ENCODE assay signal across 8 mouse cellular contexts in genomic region chrX:163908003-163908336, GRCm38 (mm10). TPM values are rescaled to one million over a fixed set of nuclear protein-coding genes. Genes with fewer than 3 reads are reported as not detected.
DNase-seq lines count a peak whose midpoint lies in the region; ATAC-seq lines count a peak whose summit lies in the region.

No protein-coding gene starts in this region.

- H3K4me2 ChIP-seq in lung, embryonic 16.5 days (ENCODE audit: low read depth, low read length) = peak overlapping the region; percentile 65
- H3K4me2 ChIP-seq in liver, embryonic 12.5 days = peak overlapping the region; percentile 91
- peak overlapping the region; percentile 45 for H3K4me2 ChIP-seq in stomach, embryonic 14.5 days (replicated peaks; ENCODE audit: low read depth, low read length)

- no peak for DNase-seq in lung, adult 18-20 months
- DNase-seq in forebrain, embryonic 10.5 days (ENCODE audit: extremely low spot score, low spot score) = no peak
- no peak for DNase-seq in urinary bladder, postnatal 25 days (ENCODE audit: low spot score)
- DNase-seq in embryo, embryonic 10.5 days (ENCODE audit: low spot score) = no peak
- DNase-seq in T-cell, adult 2 months (ENCODE audit: low spot score) = no peak

- no peak overlapping the region for H3K27ac ChIP-seq in lung, embryonic 16.5 days (ENCODE audit: low read length)
- H3K27ac ChIP-seq in forebrain, embryonic 10.5 days = peak overlapping the region; percentile 91
- H3K27ac ChIP-seq in liver, embryonic 12.5 days = 0 out of 2 replicates have a peak overlapping the region, but pooled peaks have one; percentile 81
- H3K27ac ChIP-seq in stomach, embryonic 14.5 days (ENCODE audit: low read length) = no peak overlapping the region

- no peaks in the 10 kb centered on the region for H3K9me3 ChIP-seq in lung, embryonic 16.5 days (ENCODE audit: control insufficient read depth, low read length)
- H3K9me3 ChIP-seq in forebrain, embryonic 10.5 days = no peaks in the 10 kb centered on the region
- H3K9me3 ChIP-seq in liver, embryonic 12.5 days (replicated peaks) = no peaks in the 10 kb centered on the region
- H3K9me3 ChIP-seq in stomach, embryonic 14.5 days (ENCODE audit: control insufficient read depth, low read depth, low read length) = no peaks in the 10 kb centered on the region

- peak overlapping the region; percentile 67 for H3K4me3 ChIP-seq in lung, embryonic 16.5 days (ENCODE audit: low read length)
- H3K4me3 ChIP-seq in forebrain, embryonic 10.5 days = peak overlapping the region; percentile 68
- peak overlapping the region; percentile 69 for H3K4me3 ChIP-seq in liver, embryonic 12.5 days
- H3K4me3 ChIP-seq in stomach, embryonic 14.5 days (ENCODE audit: low read depth, low read length) = peak overlapping the region; percentile 46

- WGBS in lung, embryonic 16.5 days = 30% methylated on average over 8 of the region's 8 CpGs
- 33% methylated on average over 8 of the region's 8 CpGs for WGBS in forebrain, embryonic 10.5 days
- WGBS in liver, embryonic 12.5 days (ENCODE audit: insufficient replicate concordance) = 15% methylated on average over 8 of the region's 8 CpGs
- WGBS in stomach, embryonic 14.5 days = 27% methylated on average over 8 of the region's 8 CpGs

- no peaks in the 10 kb centered on the region for H3K4me1 ChIP-seq in lung, embryonic 16.5 days (replicated peaks; ENCODE audit: control insufficient read depth, insufficient read depth, low read length)
- H3K4me1 ChIP-seq in forebrain, embryonic 10.5 days = no peaks in the 10 kb centered on the region
- no peaks in the 10 kb centered on the region; the same call in 1 of the 2 replicates for H3K4me1 ChIP-seq in liver, embryonic 12.5 days
- H3K4me1 ChIP-seq in stomach, embryonic 14.5 days (ENCODE audit: control insufficient read depth, insufficient read depth, low read length) = no peaks in the 10 kb centered on the region

- no peak for ATAC-seq in lung, embryonic 16.5 days (ENCODE audit: low read depth)
- ATAC-seq in liver, embryonic 12.5 days = no peak
- no peak for ATAC-seq in stomach, embryonic 14.5 days (ENCODE audit: insufficient number of reproducible peaks, insufficient read depth, low FRiP score, low read depth)

- H3K36me3 ChIP-seq in lung, embryonic 16.5 days (ENCODE audit: control insufficient read depth, insufficient read depth, low read length) = no peaks in the 10 kb centered on the region
- no peaks in the 10 kb centered on the region for H3K36me3 ChIP-seq in forebrain, embryonic 10.5 days (replicated peaks)
- no peaks in the 10 kb centered on the region for H3K36me3 ChIP-seq in liver, embryonic 12.5 days
- no peaks in the 10 kb centered on the region for H3K36me3 ChIP-seq in stomach, embryonic 14.5 days (ENCODE audit: control insufficient read depth, insufficient read depth, low read length)

- H3K27me3 ChIP-seq in lung, embryonic 16.5 days (ENCODE audit: control insufficient read depth, insufficient read depth, low read depth, low read length) = no peaks in the 10 kb centered on the region
- peaks cover 65% of the 10 kb centered on the region for H3K27me3 ChIP-seq in forebrain, embryonic 10.5 days (ENCODE audit: poor library complexity, severe bottlenecking)
- H3K27me3 ChIP-seq in liver, embryonic 12.5 days (replicated peaks) = peaks cover 24% of the 10 kb centered on the region
- H3K27me3 ChIP-seq in stomach, embryonic 14.5 days (ENCODE audit: control insufficient read depth, insufficient read depth, low read length) = no peaks in the 10 kb centered on the region

- H3K9ac ChIP-seq in lung, embryonic 16.5 days (ENCODE audit: low read length) = peak overlapping the region; percentile 75
- H3K9ac ChIP-seq in liver, embryonic 12.5 days = peak overlapping the region; percentile 76
- H3K9ac ChIP-seq in stomach, embryonic 14.5 days (replicated peaks; ENCODE audit: low read depth, low read length) = 0 out of 2 replicates have a peak overlapping the region, but pooled peaks have one; percentile 25

RNA-seq across cellular contexts. Expression of gene Ap1s2, which starts 0.8 kb away (rescaled TPM):
- polyA plus RNA-seq in lung, embryonic 16.5 days (2015; fragmentation: Nextera tagmentation; extraction: Ambion mirVana) = 25.5 and 27.5 TPM in 2 replicates
- polyA plus RNA-seq in forebrain, embryonic 10.5 days (2016; fragmentation: Nextera tagmentation; extraction: Ambion mirVana) = 19.8 and 22.8 TPM in 2 replicates
- polyA plus RNA-seq in liver, embryonic 12.5 days (2016; fragmentation: Nextera tagmentation; extraction: Ambion mirVana) = 6.0 and 6.2 TPM in 2 replicates
- 21.3 and 23.6 TPM in 2 replicates for polyA plus RNA-seq in stomach, embryonic 14.5 days (2014; fragmentation: Nextera tagmentation; extraction: Ambion mirVana)

RNA-seq across cellular contexts. Expression of gene Zrsr2, which starts 50.5 kb away (rescaled TPM):
- 45.2 and 51.0 TPM in 2 replicates for polyA plus RNA-seq in lung, embryonic 16.5 days (2015; fragmentation: Nextera tagmentation; extraction: Ambion mirVana)
- polyA plus RNA-seq in forebrain, embryonic 10.5 days (2016; fragmentation: Nextera tagmentation; extraction: Ambion mirVana) = 67.8 and 74.2 TPM in 2 replicates
- 25.5 and 32.2 TPM in 2 replicates for polyA plus RNA-seq in liver, embryonic 12.5 days (2016; fragmentation: Nextera tagmentation; extraction: Ambion mirVana)
- polyA plus RNA-seq in stomach, embryonic 14.5 days (2014; fragmentation: Nextera tagmentation; extraction: Ambion mirVana) = 52.2 and 63.5 TPM in 2 replicates

Comparison
In these comparisons a context has a peak if more than half of its experiments do, and no peak if none do; other contexts are left out.
1. H3K27ac ChIP-seq: peak in forebrain, embryonic 10.5 days (single experiment) and liver, embryonic 12.5 days (single experiment); none in lung, embryonic 16.5 days (single experiment) and stomach, embryonic 14.5 days (single experiment).
2. H3K9ac ChIP-seq: peak in every context shown above with its lines; median percentile 76 in liver, embryonic 12.5 days; 75 in lung, embryonic 16.5 days; 25 in stomach, embryonic 14.5 days.
3. Peak in every context shown above with its lines, with median percentiles within 50 percentile points of each other: H3K4me2 ChIP-seq and H3K4me3 ChIP-seq.